Comparison of ENCODE assay signal across 10 mouse cellular contexts in the genomic region with DNA sequence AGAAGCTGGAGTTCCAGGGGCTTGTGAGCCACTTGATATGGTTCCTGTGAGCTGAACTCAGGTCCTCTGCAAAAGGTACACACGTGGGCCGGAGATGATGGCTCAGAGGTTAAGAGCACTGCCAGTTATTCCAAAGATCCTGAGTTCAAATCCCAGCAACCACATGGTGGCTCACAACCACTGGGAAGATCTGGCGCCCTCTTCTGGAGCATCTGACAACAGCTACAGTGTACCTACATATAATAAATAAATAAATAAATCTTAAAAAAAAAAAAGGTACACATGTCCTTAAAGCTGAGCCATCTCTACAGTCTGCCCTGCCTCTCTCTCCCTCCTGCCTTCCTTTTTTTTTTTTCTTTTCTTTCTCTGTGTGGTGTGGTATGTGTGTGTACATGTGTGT. TPM values are rescaled to one million over a fixed set of nuclear protein-coding genes. Genes with fewer than 3 reads are reported as not detected.
DNase-seq lines count a peak whose midpoint lies in the region; ATAC-seq and TF ChIP-seq lines count a peak whose summit lies in the region.
"Had no signal": no experiment of that assay in that cellular context is flagged by ENCODE, and none has a peak within 500 bp of the region (broad histone marks: within the 10 kb centered on the region; RNA-seq: fewer than 3 reads in every experiment).

No protein-coding gene starts in this region.

- H3K4me1 ChIP-seq in intestine, embryonic 14.5 days (replicated peaks; ENCODE audit: control insufficient read depth, insufficient read depth, low read length), result peaks cover 5% of the 10 kb centered on the region; the same call in 1 of the 2 replicates
- H3K4me1 ChIP-seq in intestine, embryonic 15.5 days (replicated peaks), result no peaks in the 10 kb centered on the region
- H3K4me1 ChIP-seq in neural tube, embryonic 15.5 days, result no peaks in the 10 kb centered on the region
- no peaks in the 10 kb centered on the region for H3K4me1 ChIP-seq in stomach, postnatal 0 days (replicated peaks; ENCODE audit: control insufficient read depth, insufficient read depth)
- H3K4me1 ChIP-seq: hindbrain, embryonic 15.5 days had no signal

- peak; percentile 63 for TF ChIP-seq CTCF in stomach, postnatal 0 days (IDR thresholded peaks at IDR 0.05; ENCODE audit: low read depth)

- no peaks in the 10 kb centered on the region for H3K27me3 ChIP-seq in intestine, embryonic 14.5 days (replicated peaks; ENCODE audit: control insufficient read depth, insufficient read depth, low read length)
- H3K27me3 ChIP-seq in intestine, embryonic 15.5 days (replicated peaks), result no peaks in the 10 kb centered on the region
- H3K27me3 ChIP-seq in neural tube, embryonic 15.5 days (replicated peaks), result no peaks in the 10 kb centered on the region
- H3K27me3 ChIP-seq in stomach, postnatal 0 days (ENCODE audit: control insufficient read depth, insufficient read depth, low read length), result no peaks in the 10 kb centered on the region
- H3K27me3 ChIP-seq: hindbrain, embryonic 15.5 days; limb, embryonic 13.5 days had no signal

- no peak overlapping the region for H3K27ac ChIP-seq in intestine, embryonic 14.5 days (ENCODE audit: low read depth)
- H3K27ac ChIP-seq in intestine, embryonic 15.5 days, result no peak overlapping the region
- no peak overlapping the region for H3K27ac ChIP-seq in neural tube, embryonic 15.5 days (replicated peaks)
- H3K27ac ChIP-seq in stomach, postnatal 0 days (replicated peaks), result no peak overlapping the region
- H3K27ac ChIP-seq: hindbrain, embryonic 15.5 days; limb, embryonic 13.5 days had no signal

- TF ChIP-seq EP300 in stomach, postnatal 0 days (optimal IDR thresholded peaks at IDR 0.05), result no peak

- ATAC-seq in intestine, embryonic 14.5 days (replicated peaks; ENCODE audit: low FRiP score, low TSS enrichment, low read depth), result no peak
- ATAC-seq in intestine, embryonic 15.5 days, result no peak
- no peak for ATAC-seq in neural tube, embryonic 15.5 days (ENCODE audit: low FRiP score)
- no peak for ATAC-seq in stomach, postnatal 0 days (ENCODE audit: low FRiP score, low TSS enrichment)

- DNase-seq in intestine, embryonic 14.5 days (ENCODE audit: low spot score), result peak; percentile 54
- peak; percentile 16 for DNase-seq in neural tube, embryonic 10.5 days (ENCODE audit: extremely low spot score, low spot score)
- peak; percentile 47 for DNase-seq in adipocyte (ENCODE audit: low spot score)
- no peak for DNase-seq in stomach, postnatal 0 days (ENCODE audit: low spot score)
- DNase-seq in ovary, postnatal 14 days (ENCODE audit: low spot score), result no peak

- H3K36me3 ChIP-seq in intestine, embryonic 14.5 days (ENCODE audit: control insufficient read depth, insufficient read depth, low read length), result no peaks in the 10 kb centered on the region
- no peaks in the 10 kb centered on the region for H3K36me3 ChIP-seq in intestine, embryonic 15.5 days
- no peaks in the 10 kb centered on the region for H3K36me3 ChIP-seq in neural tube, embryonic 15.5 days
- H3K36me3 ChIP-seq in stomach, postnatal 0 days (ENCODE audit: control insufficient read depth, insufficient read depth, low read length), result no peaks in the 10 kb centered on the region
- H3K36me3 ChIP-seq: hindbrain, embryonic 15.5 days; limb, embryonic 13.5 days had no signal

- 77% methylated on average over 3 of the region's 3 CpGs for WGBS in intestine, embryonic 14.5 days
- WGBS in intestine, embryonic 15.5 days, result 77% methylated on average over 3 of the region's 3 CpGs
- 76% methylated on average over 3 of the region's 3 CpGs for WGBS in neural tube, embryonic 15.5 days
- WGBS in stomach, postnatal 0 days, result 73% methylated on average over 3 of the region's 3 CpGs

- H3K4me3 ChIP-seq in intestine, embryonic 14.5 days (ENCODE audit: low read depth, low read length), result no peak overlapping the region
- no peak overlapping the region for H3K4me3 ChIP-seq in intestine, embryonic 15.5 days (replicated peaks)
- no peak overlapping the region for H3K4me3 ChIP-seq in neural tube, embryonic 15.5 days (replicated peaks)
- H3K4me3 ChIP-seq in stomach, postnatal 0 days (ENCODE audit: low read depth, low read length), result no peak overlapping the region
- H3K4me3 ChIP-seq: hindbrain, embryonic 15.5 days; limb, embryonic 13.5 days had no signal

- no peaks in the 10 kb centered on the region for H3K9me3 ChIP-seq in intestine, embryonic 14.5 days (ENCODE audit: control insufficient read depth, low read length)
- H3K9me3 ChIP-seq in intestine, embryonic 15.5 days, result no peaks in the 10 kb centered on the region
- no peaks in the 10 kb centered on the region for H3K9me3 ChIP-seq in neural tube, embryonic 15.5 days (replicated peaks)
- H3K9me3 ChIP-seq in stomach, postnatal 0 days (ENCODE audit: control insufficient read depth, low read length), result no peaks in the 10 kb centered on the region
- H3K9me3 ChIP-seq: hindbrain, embryonic 15.5 days; limb, embryonic 13.5 days had no signal

- no peak overlapping the region for H3K4me2 ChIP-seq in intestine, embryonic 14.5 days (ENCODE audit: low read length)
- H3K4me2 ChIP-seq in intestine, embryonic 15.5 days (replicated peaks), result no peak overlapping the region
- no peak overlapping the region for H3K4me2 ChIP-seq in neural tube, embryonic 15.5 days
- H3K4me2 ChIP-seq in stomach, postnatal 0 days (replicated peaks; ENCODE audit: low read depth), result no peak overlapping the region
- H3K4me2 ChIP-seq: hindbrain, embryonic 15.5 days; limb, embryonic 13.5 days; midbrain, embryonic 11.5 days had no signal

- no peak overlapping the region for H3K9ac ChIP-seq in intestine, embryonic 14.5 days (ENCODE audit: low read length)
- H3K9ac ChIP-seq in intestine, embryonic 15.5 days, result no peak overlapping the region
- H3K9ac ChIP-seq in neural tube, embryonic 15.5 days (replicated peaks), result no peak overlapping the region
- no peak overlapping the region for H3K9ac ChIP-seq in stomach, postnatal 0 days (ENCODE audit: low read length)
- H3K9ac ChIP-seq: hindbrain, embryonic 15.5 days; limb, embryonic 13.5 days had no signal

RNA-seq across cellular contexts. Expression of a gene that starts 10.7 kb away (rescaled TPM):
- 0.31 and 1.3 TPM in 2 replicates for polyA plus RNA-seq in intestine, embryonic 14.5 days (2014; fragmentation: Nextera tagmentation; extraction: Ambion mirVana)
- 0.30 and 0.44 TPM in 2 replicates for polyA plus RNA-seq in intestine, embryonic 15.5 days (2015; fragmentation: Nextera tagmentation; extraction: Ambion mirVana)
- 0.19 and 0.27 TPM in 2 replicates for polyA plus RNA-seq in neural tube, embryonic 15.5 days (2015; fragmentation: Nextera tagmentation; extraction: Ambion mirVana)
- 0.23 and 0.39 TPM in 2 replicates for polyA plus RNA-seq in stomach, postnatal 0 days (2015; fragmentation: Nextera tagmentation; extraction: Ambion mirVana)

RNA-seq across cellular contexts. Expression of a gene that starts 44.7 kb away (rescaled TPM):
- polyA plus RNA-seq in intestine, embryonic 14.5 days (2014; fragmentation: Nextera tagmentation; extraction: Ambion mirVana), result 43.5 and 43.6 TPM in 2 replicates
- 40.0 and 46.7 TPM in 2 replicates for polyA plus RNA-seq in intestine, embryonic 15.5 days (2015; fragmentation: Nextera tagmentation; extraction: Ambion mirVana)
- polyA plus RNA-seq in neural tube, embryonic 15.5 days (2015; fragmentation: Nextera tagmentation; extraction: Ambion mirVana), result 37.4 and 38.2 TPM in 2 replicates
- polyA plus RNA-seq in stomach, postnatal 0 days (2015; fragmentation: Nextera tagmentation; extraction: Ambion mirVana), result 19.0 and 20.8 TPM in 2 replicates

RNA-seq across cellular contexts. Expression of a gene that starts 48.6 kb away (rescaled TPM):
- polyA plus RNA-seq in intestine, embryonic 14.5 days (2014; fragmentation: Nextera tagmentation; extraction: Ambion mirVana), result 20.4 and 21.9 TPM in 2 replicates
- 15.6 and 15.9 TPM in 2 replicates for polyA plus RNA-seq in intestine, embryonic 15.5 days (2015; fragmentation: Nextera tagmentation; extraction: Ambion mirVana)
- polyA plus RNA-seq in neural tube, embryonic 15.5 days (2015; fragmentation: Nextera tagmentation; extraction: Ambion mirVana), result 8.0 and 10.8 TPM in 2 replicates
- polyA plus RNA-seq in stomach, postnatal 0 days (2015; fragmentation: Nextera tagmentation; extraction: Ambion mirVana), result 10.2 and 11.8 TPM in 2 replicates

Comparison
In these comparisons a context has a peak if more than half of its experiments do, and no peak if none do; other contexts are left out.
1. DNase-seq: peak in intestine, embryonic 14.5 days (single experiment), neural tube, embryonic 10.5 days (single experiment) and adipocyte (single experiment); none in stomach, postnatal 0 days (single experiment) and ovary, postnatal 14 days (single experiment).